Mouse (Mus musculus): Measurements from ENCODE around the gene Ctnna2.

- TF ChIP-seq ZC3H11A (IDR thresholded peaks at IDR 0.05; ENCODE audit: borderline replicate concordance, low read depth, low read length), result no peak
- TF ChIP-seq CHD2 (IDR thresholded peaks at IDR 0.05; ENCODE audit: low read depth, low read length), result no peak
Observed at GRCm38 (mm10) chr6:77527636-77528035, 451.9 kb downstream of the Ctnna2 start.

Measured in ES-E14 (cell line).